Mouse (Mus musculus) liver, embryonic 13.5 days (tissue): ENCODE results near the gene Olfr56. TPM values are rescaled to one million over a fixed set of nuclear protein-coding genes. Genes with fewer than 3 reads are reported as not detected.

Experiments used
- ATAC-seq: fragments of 200-750 bp; cut with Nextera tagmentation; 2 replicates; pipeline ENCODE4 v1.8.0; 2017; ENCODE audit warnings: low read depth, mild to moderate bottlenecking, moderate number of reproducible peaks, moderate library complexity
- DNase-seq: peaks from one replicate; pipeline ENCODE4 v3.0.0; 2022
- H3K27ac ChIP-seq: fragments of 300-500 bp; sonication (generic); 2 replicates; pipeline ENCODE4 v1.5.1; 2015; ENCODE audit warnings: moderate library complexity, mild to moderate bottlenecking, inconsistent platforms
- H3K27me3 ChIP-seq: fragments of 300-500 bp; sonication (generic); 2 replicates; pipeline ENCODE4 v1.6.1; 2015; ENCODE audit warnings: mild to moderate bottlenecking, inconsistent platforms
- H3K36me3 ChIP-seq: fragments of 300-500 bp; sonication (generic); 2 replicates; pipeline ENCODE4 v1.6.1; 2015; ENCODE audit warnings: mild to moderate bottlenecking, inconsistent platforms
- H3K4me1 ChIP-seq: fragments of 300-500 bp; sonication (generic); replicated peaks from 2 replicates; pipeline ENCODE4 v1.6.1; 2015; ENCODE audit warnings: inconsistent platforms
- H3K4me2 ChIP-seq: fragments of 300-500 bp; sonication (generic); 2 replicates; pipeline ENCODE4 v1.6.1; 2015; ENCODE audit warnings: inconsistent platforms, mild to moderate bottlenecking, moderate library complexity
- H3K4me3 ChIP-seq: fragments of 300-500 bp; sonication (generic); replicated peaks from 2 replicates; pipeline ENCODE4 v1.5.1; 2015; ENCODE audit warnings: mild to moderate bottlenecking, inconsistent platforms
- H3K9ac ChIP-seq: fragments of 300-500 bp; sonication (generic); 2 replicates; pipeline ENCODE4 v1.6.1; 2015; ENCODE audit warnings: mild to moderate bottlenecking, inconsistent platforms
- H3K9me3 ChIP-seq: fragments of 300-500 bp; sonication (generic); replicated peaks from 2 replicates; pipeline ENCODE4 v1.6.1; 2016; ENCODE audit warnings: inconsistent platforms
- WGBS: fragments of 180-500 bp; shearing (Covaris S2); methylation state at CpG from one replicate; pipeline ENCODE4 v1.1.7; 2015; ENCODE audit not compliant: insufficient replicate concordance; 5-methylcytosine and 5-hydroxymethylcytosine counted together
- polyA plus RNA-seq: library from polyadenylated mRNA; unstranded; fragments of >200 nt; fragmentation: Nextera tagmentation; extraction: Ambion mirVana; gene quantifications from 2 replicates; pipeline ENCODE4 v1.2.1, GENCODE M21; 2015

Gene Olfr56
- polyA plus RNA-seq, 1 experiment from 2014 or later: 0.05 TPM

- Histone ChIP-seq H3K27ac (no peak overlapping the region), H3K4me2 (no peak overlapping the region), H3K27me3 (no peaks in the 10 kb centered on the region), H3K4me1 (peaks cover 42% of the 10 kb centered on the region), H3K4me3 (no peak overlapping the region), H3K36me3 (no peaks in the 10 kb centered on the region), H3K9me3 (no peaks in the 10 kb centered on the region), H3K9ac (no peak overlapping the region)
- DNase-seq (no peak), ATAC-seq (no peak)
- WGBS: 76% methylated on average over 6 of the region's 6 CpGs
Observed at GRCm38 (mm10) chr11:49093861-49094660, 115.4 kb downstream of the Olfr56 start.

- Histone ChIP-seq H3K27ac (no peak overlapping the region), H3K9ac (no peak overlapping the region), H3K36me3 (no peaks in the 10 kb centered on the region), H3K4me2 (no peak overlapping the region), H3K4me1 (peaks cover 32% of the 10 kb centered on the region), H3K4me3 (no peak overlapping the region), H3K27me3 (no peaks in the 10 kb centered on the region), H3K9me3 (no peaks in the 10 kb centered on the region)
- 83% methylated on average over 4 of the region's 4 CpGs for WGBS
- DNase-seq (no peak), ATAC-seq (no peak)
Observed at GRCm38 (mm10) chr11:49095367-49095766, 116.7 kb downstream of the Olfr56 start.

DNA sequence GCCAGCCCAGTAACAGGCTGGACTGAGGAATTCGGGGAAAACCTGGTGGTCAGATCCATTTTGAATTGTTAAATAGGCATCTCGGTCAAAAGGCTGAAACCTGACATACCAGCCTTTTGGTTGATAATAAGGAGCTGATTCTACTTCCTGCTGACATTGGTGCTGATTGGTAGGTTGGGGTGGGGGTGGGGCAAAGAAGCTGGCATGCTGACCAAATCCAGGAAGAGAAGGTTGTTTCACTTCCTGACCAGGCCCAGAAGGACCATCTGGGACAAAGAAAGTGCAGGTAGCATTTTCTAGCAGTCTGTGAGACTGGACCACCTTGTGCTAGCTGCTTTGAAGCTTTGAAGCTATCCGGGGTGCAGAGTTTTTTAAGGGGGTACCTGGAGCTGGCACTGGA lies 121.7 kb downstream of the Olfr56 start:
- no peak for DNase-seq
- no peak for ATAC-seq
- 69% methylated on average over 3 of the region's 3 CpGs for WGBS

DNA sequence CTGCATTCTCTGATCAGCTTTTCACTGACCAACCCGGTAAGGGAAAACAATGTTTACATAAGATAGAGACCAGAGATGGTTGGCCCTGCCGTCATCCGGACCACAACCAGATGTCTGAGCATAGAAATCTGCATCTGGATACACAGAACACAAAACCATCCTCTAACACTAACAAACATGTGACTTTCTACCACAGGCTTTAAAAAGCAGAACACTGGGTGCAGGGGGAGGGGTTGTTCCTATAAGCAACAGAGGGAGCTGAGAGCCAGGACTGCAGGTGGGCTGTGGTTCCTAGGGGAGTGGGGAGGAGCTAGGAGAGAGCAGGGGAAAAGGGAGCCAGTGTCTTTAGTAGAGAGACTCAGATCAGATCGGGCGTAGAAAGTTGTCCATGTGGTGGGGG lies 122.8 kb downstream of the Olfr56 start:
- Histone ChIP-seq H3K27me3 (no peaks in the 10 kb centered on the region), H3K4me3 (no peak overlapping the region), H3K36me3 (no peaks in the 10 kb centered on the region), H3K9me3 (no peaks in the 10 kb centered on the region), H3K4me1 (peaks cover 40% of the 10 kb centered on the region), H3K27ac (peak overlapping the region; percentile 19; the same call in 1 of the 2 replicates), H3K4me2 (no peak overlapping the region), H3K9ac (no peak overlapping the region)
- peak; percentile 19; the same call in 1 of the 2 replicates for ATAC-seq
- WGBS: 49% methylated on average over 5 of the region's 5 CpGs
- no peak for DNase-seq

More for the DNA sequence above, 121.7 kb downstream of the Olfr56 start:
- Histone ChIP-seq H3K4me3 (no peak overlapping the region), H3K4me2 (no peak overlapping the region), H3K27ac (no peak overlapping the region), H3K36me3 (no peaks in the 10 kb centered on the region), H3K4me1 (peaks cover 40% of the 10 kb centered on the region), H3K27me3 (no peaks in the 10 kb centered on the region), H3K9ac (no peak overlapping the region), H3K9me3 (no peaks in the 10 kb centered on the region)

DNA sequence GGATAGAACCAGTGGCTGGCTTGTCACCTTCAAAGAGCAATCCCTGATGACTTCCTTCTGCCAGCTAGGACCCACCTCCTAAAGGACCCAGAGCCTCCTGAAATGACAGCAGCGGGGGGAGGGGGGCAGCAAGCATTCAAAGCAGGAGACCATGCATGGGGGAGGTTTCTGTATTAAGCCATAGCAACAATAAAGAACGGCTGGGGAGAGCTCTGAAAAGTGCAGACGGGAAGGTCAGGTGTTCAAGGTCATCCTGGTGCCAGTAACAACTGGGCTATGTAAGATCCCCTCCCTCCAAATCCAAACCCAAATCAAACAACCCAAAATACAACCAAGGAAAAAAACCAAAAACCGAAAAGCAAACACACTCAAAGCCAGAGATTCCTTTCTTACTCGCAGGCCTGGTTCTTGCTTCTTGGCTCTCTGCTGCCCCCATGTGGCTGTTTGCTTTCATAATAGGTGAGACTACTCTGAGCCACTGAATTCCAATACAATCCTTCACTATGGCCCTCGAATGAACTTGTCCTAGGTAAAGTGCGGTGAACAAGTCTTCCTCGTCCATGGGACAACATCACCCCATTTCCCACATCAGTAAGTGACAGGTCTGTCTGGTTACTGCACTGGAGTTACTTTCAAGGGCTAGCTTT lies 124.5 kb downstream of the Olfr56 start:
- ATAC-seq: peak; percentile 52; the same call in 1 of the 2 replicates
- Histone ChIP-seq H3K9ac (peak overlapping the region; percentile 11; the same call in 1 of the 2 replicates), H3K27me3 (no peaks in the 10 kb centered on the region), H3K9me3 (no peaks in the 10 kb centered on the region), H3K4me1 (peaks cover 40% of the 10 kb centered on the region), H3K4me3 (no peak overlapping the region), H3K4me2 (no peak overlapping the region), H3K27ac (no peak overlapping the region), H3K36me3 (no peaks in the 10 kb centered on the region)
- peak; percentile 67 for DNase-seq
- WGBS: 19% methylated on average over 8 of the region's 8 CpGs

DNA sequence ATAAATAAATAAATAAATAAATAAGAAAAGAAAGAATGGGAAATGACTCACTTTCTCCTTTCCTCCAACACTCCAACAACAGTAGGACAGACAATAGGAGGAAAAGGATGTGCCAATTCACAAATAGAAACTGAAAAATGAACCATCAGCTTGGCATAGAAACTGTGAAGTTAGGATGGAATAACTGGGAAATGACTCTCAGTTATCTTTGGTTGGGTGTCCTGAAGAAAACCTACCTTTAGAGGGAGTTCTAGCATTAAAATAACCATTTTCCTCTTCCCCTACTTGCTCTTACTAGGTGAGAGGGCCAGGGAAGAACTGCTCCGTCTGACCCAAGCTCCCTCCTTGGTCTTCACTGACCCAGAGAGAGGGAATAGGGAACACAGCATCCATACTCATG lies 127.1 kb downstream of the Olfr56 start:
- WGBS: 63% methylated on average over 1 of the region's 1 CpGs
- no peak for ATAC-seq
- no peak for DNase-seq

GRCm38 (mm10) chr11:49107650-49108537 lies 129.2 kb downstream of the Olfr56 start:
- 69% methylated on average over 10 of the region's 10 CpGs for WGBS
- DNase-seq (no peak), ATAC-seq (no peak)
- Histone ChIP-seq H3K27ac (no peak overlapping the region), H3K9ac (no peak overlapping the region), H3K27me3 (no peaks in the 10 kb centered on the region), H3K9me3 (no peaks in the 10 kb centered on the region), H3K4me3 (no peak overlapping the region), H3K4me1 (peaks cover 14% of the 10 kb centered on the region; the same call in 1 of the 2 replicates), H3K36me3 (no peaks in the 10 kb centered on the region), H3K4me2 (no peak overlapping the region)

More for the DNA sequence above, 127.1 kb downstream of the Olfr56 start:
- Histone ChIP-seq H3K9me3 (no peaks in the 10 kb centered on the region), H3K27ac (no peak overlapping the region), H3K4me3 (no peak overlapping the region), H3K9ac (no peak overlapping the region), H3K27me3 (no peaks in the 10 kb centered on the region), H3K4me1 (peaks cover 34% of the 10 kb centered on the region), H3K4me2 (no peak overlapping the region), H3K36me3 (no peaks in the 10 kb centered on the region)

DNA sequence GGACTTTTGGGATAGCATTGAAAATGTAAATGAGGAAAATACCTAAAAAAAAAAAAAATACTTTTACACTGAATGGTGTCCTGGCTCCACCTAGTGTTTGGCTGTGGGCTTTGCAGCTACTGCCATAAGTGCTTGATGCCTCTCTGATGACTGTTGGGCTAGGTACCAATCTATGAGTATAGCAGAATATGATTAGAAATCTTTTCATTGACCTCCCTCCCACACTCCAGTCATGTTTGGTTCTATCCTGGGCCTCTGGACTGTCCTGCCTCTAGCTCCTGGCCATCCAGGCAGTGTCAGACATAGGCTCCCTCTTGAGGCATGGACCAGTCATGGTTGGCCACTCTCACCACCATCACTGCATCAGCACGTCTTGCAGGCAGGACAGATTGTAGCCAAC lies 130.1 kb downstream of the Olfr56 start:
- Histone ChIP-seq H3K36me3 (no peaks in the 10 kb centered on the region), H3K4me2 (no peak overlapping the region), H3K9me3 (no peaks in the 10 kb centered on the region), H3K27me3 (no peaks in the 10 kb centered on the region), H3K4me3 (no peak overlapping the region), H3K27ac (no peak overlapping the region), H3K9ac (no peak overlapping the region), H3K4me1 (peaks cover 7% of the 10 kb centered on the region; the same call in 1 of the 2 replicates)
- DNase-seq: no peak
- 14% methylated on average over 1 of the region's 1 CpGs for WGBS
- ATAC-seq: no peak

DNA sequence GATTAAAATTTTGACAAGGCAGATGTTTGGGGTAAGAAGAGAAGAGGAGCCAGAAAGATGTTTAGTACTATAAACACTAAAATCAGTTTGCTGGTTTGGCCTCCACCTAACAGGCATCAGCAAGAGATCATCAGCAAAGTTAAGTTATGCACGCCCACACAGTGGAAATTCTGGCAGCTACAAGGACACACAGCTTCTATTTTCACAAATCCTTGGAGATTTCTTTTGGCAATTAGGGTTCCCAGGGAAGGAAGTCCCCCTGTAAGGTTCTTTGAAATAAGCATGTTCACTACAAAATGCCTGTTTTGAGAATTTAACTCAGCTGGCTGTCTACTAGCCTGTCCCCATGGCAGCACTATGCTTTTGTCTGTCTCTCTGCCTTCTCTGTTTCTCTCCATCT lies 132.3 kb downstream of the Olfr56 start:
- Histone ChIP-seq H3K9ac (no peak overlapping the region), H3K4me3 (no peak overlapping the region), H3K36me3 (no peaks in the 10 kb centered on the region), H3K4me2 (no peak overlapping the region), H3K27ac (no peak overlapping the region), H3K4me1 (no peaks in the 10 kb centered on the region), H3K27me3 (no peaks in the 10 kb centered on the region), H3K9me3 (no peaks in the 10 kb centered on the region)
- WGBS: 55% methylated on average over 1 of the region's 1 CpGs
- DNase-seq (no peak), ATAC-seq (no peak)

DNA sequence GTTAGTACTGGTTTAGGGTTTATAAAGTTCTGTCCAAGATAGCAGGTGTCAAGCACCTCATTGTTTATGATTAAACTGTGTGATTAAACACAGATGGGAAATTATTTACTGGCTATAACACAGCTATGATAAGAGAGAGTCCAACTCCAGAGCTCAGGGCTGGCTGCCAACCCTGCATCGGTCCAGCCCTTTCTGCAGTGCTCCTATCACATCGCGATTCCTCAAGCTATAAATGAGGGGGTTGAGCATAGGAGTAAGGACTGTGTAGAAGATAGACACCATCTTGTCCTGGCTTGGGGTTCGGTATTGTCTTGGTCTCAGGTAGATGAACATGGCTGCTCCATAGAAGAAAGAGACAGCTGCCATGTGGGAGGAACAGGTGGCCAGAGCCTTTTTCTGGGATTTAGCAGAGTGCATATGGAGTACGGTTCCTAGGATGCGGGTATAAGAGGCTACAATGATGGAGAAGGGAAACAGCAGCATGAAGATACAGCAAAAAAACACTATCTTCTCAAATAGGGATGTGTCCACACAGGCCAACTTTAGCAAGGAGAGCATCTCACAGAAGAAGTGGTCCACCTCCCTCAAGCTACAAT lies 134.0 kb downstream of the Olfr56 start:
- no peaks in the 10 kb centered on the region for H3K36me3 ChIP-seq
- DNase-seq: no peak
- no peaks in the 10 kb centered on the region for H3K9me3 ChIP-seq
- H3K4me3 ChIP-seq: no peak overlapping the region
- WGBS: 78% methylated on average over 6 of the region's 6 CpGs
- H3K27ac ChIP-seq: no peak overlapping the region
- ATAC-seq: no peak
- H3K27me3 ChIP-seq: no peaks in the 10 kb centered on the region
- no peaks in the 10 kb centered on the region for H3K4me1 ChIP-seq
- no peak overlapping the region for H3K9ac ChIP-seq
- H3K4me2 ChIP-seq: no peak overlapping the region

- Histone ChIP-seq H3K36me3 (no peaks in the 10 kb centered on the region), H3K4me2 (no peak overlapping the region), H3K4me1 (no peaks in the 10 kb centered on the region), H3K9ac (no peak overlapping the region), H3K9me3 (no peaks in the 10 kb centered on the region), H3K4me3 (no peak overlapping the region), H3K27me3 (no peaks in the 10 kb centered on the region), H3K27ac (no peak overlapping the region)
- no peak for ATAC-seq
- no peak for DNase-seq
- 12% methylated on average over 2 of the region's 2 CpGs for WGBS
Observed at GRCm38 (mm10) chr11:49114158-49114557, 135.5 kb downstream of the Olfr56 start.
